Mouse (Mus musculus): ENCODE measurements around the gene Lrba. TPM values are rescaled to one million over a fixed set of nuclear protein-coding genes. Genes with fewer than 3 reads are reported as not detected.

Lrba gene
- polyA plus RNA-seq, 1 experiment from 2014 or later: 7.0 TPM

DNA sequence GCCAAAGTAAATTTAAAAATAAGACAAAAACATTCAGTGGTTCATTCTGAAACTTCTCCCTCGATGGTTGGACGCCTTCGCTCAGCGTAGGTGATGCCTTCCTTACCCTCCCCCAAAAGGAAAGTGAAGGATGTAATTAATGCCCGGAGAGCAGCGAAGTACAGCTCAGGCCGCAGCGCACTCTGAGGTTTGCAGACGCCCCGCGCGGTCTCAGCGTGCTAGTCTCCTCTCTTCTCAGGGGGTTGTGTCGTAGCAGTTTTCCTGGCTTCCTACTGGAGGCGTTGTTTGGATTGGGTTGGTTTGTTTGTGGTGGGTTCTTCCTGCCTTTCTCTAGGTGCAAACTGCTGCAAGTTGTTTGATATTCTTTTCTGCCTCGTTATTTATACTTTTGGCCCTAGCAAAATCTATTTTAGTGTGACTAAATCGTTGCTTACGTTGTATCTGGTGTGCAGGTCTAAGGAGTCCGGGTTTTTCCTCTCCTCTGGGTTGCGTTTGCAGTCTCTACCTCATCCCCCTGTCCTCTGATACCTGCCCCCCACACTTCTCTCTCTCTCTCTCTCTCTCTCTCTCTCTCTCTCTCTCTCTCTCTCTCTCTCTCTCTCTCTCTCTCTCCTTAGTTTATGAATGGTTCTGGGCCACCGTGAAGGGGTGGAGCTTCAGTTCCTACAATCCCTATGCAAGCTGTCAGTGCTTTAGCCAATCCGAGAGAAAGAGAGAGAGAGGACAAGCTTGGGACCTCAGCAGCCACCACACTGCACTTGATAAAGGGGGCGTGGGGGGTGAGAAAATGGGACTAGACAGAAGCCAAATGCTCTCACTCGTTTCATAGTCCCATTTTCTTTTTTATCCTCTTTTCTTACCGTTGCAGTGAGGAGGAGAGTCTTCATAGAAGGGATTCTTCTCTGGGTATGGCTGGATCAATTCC is 323.9 kb downstream of the Lrba start, which contains the start of gene Mab21l2:
Gene Mab21l2, minus strand, starts transcription at position 539 of the 925 bp plus-strand sequence.
- Histone ChIP-seq H3K9ac (replicated peaks) (peak within 1 kb of the TSS; percentile 96), H3K4me3 (replicated peaks) (peak within 1 kb of the TSS; percentile 75), H3K27ac (peak within 1 kb of the TSS; percentile 96), H3K27me3 (peaks cover 34% of the 10 kb centered on the region), H3K9me3 (no peaks in the 10 kb centered on the region), H3K4me2 (replicated peaks) (peak within 1 kb of the TSS; percentile 74), H3K36me3 (no peaks in the 10 kb centered on the region), H3K4me1 (replicated peaks) (peaks cover 40% of the 10 kb centered on the region)
- ATAC-seq: peak; percentile 91
- WGBS: under 1% methylated on average over 25 of the region's 25 CpGs

DNA sequence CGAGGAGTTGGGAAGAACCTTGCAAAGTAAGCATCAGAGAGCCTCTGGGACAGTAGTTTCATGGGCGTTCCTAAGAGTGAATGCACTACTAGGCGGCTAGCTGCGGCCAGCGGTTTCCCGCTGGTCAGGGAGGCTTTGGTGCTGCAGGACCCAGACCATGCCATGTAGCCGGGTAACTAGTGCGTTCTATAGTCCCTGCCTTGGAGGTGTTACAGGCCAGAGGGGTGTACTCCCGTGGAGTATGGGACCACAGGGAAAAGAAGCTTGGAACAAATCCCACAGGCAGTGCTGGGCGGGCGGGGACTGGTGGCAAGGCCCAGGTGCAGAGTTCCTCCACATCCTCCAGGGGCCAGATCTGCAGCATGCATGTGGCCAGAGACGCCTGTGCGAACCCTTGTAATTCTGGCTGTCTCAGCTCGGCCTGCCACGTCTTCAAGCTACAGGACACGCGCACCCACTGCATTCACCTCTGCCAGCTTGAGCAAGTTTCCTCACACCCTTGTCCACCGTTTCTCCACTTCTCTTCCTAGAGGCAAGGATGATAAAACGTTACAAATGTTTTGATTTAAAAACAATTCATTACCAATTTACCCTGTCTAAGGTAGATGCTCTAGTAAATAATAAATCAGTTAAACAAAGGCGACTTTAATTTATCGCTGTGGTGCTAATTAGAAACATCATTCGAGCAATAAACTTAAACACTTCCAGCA is 326.0 kb downstream of the Lrba start:
- 2% methylated on average over 22 of the region's 22 CpGs for WGBS
- peaks cover 42% of the 10 kb centered on the region for H3K4me1 ChIP-seq (replicated peaks)
- H3K36me3 ChIP-seq: no peaks in the 10 kb centered on the region
- H3K9me3 ChIP-seq: no peaks in the 10 kb centered on the region
- ATAC-seq: peak; percentile 49
- H3K9ac ChIP-seq (replicated peaks): peak overlapping the region; percentile 67
- H3K4me3 ChIP-seq (replicated peaks): peak overlapping the region; percentile 38
- H3K27me3 ChIP-seq: peaks cover 42% of the 10 kb centered on the region
- H3K4me2 ChIP-seq (replicated peaks): peak overlapping the region; percentile 59
- H3K27ac ChIP-seq: peak overlapping the region; percentile 91

DNA sequence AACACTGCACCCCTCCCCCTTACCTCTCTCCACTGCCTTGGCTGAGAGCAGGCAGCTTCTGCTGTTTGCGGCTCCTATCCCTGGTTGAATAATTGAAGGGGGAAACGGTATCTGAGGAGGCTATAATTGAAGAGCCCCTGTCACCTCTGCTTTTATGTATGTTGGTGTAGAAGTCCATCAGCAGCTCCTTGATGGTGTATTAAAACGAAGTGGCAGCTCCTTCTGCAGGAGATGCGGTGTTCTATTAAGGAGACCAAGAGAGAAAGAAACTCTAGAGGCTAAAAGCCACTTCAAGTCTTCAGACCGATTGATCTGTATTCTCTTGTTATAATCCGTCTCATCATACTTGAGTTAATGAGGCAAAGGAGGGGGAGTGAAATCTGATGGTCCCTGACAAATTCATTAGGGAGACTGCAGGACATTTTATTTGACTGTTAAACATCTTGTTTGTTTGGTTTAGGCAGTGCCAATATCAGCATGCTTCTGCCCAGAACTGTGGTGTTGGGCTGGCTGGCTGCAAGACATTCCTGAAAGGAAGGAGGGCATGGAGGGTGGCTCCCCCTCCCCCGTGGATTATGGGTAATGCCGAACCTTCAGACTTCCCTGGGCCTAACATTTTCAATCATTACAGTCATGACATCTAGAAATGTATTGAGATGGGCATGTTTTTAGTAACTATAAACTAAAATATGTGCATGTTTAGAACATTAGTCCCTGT is 326.7 kb downstream of the Lrba start:
- Histone ChIP-seq H3K27ac (peak overlapping the region; percentile 91), H3K4me2 (replicated peaks) (peak overlapping the region; percentile 59), H3K9ac (replicated peaks) (peak overlapping the region; percentile 67), H3K4me1 (replicated peaks) (peaks cover 40% of the 10 kb centered on the region), H3K36me3 (no peaks in the 10 kb centered on the region), H3K4me3 (replicated peaks) (peak overlapping the region; percentile 38), H3K9me3 (no peaks in the 10 kb centered on the region), H3K27me3 (peaks cover 46% of the 10 kb centered on the region)
- WGBS: 4% methylated on average over 8 of the region's 8 CpGs
- ATAC-seq: peak; percentile 56; the same call in 1 of the 2 replicates

DNA sequence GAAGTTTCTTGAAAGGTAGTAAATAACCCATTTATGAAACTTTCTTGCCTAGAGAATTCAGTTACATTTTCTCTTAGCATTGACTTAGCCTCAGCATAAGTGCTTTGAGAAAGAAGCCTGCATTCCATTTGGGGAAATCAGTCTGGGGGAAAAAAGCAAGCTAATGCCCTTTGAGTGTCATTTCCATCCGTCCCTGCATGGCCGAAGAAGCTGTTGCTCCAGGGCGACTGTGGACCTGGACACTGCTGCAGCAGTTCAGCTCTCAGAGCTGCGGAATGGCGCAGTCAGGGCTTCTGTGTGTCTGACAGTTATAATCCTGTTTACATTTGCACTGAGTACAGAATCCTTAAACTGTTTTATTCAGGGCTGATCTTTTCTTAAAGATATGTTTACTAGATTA is 327.7 kb downstream of the Lrba start:
- H3K27me3 ChIP-seq: peaks cover 55% of the 10 kb centered on the region
- H3K9ac ChIP-seq (replicated peaks): peak overlapping the region; percentile 53
- 13% methylated on average over 5 of the region's 5 CpGs for WGBS
- ATAC-seq: no peak
- H3K4me3 ChIP-seq (replicated peaks): peak overlapping the region; percentile 22
- H3K36me3 ChIP-seq: no peaks in the 10 kb centered on the region
- H3K4me1 ChIP-seq (replicated peaks): peaks cover 37% of the 10 kb centered on the region
- H3K9me3 ChIP-seq: no peaks in the 10 kb centered on the region
- peak overlapping the region; percentile 44 for H3K4me2 ChIP-seq (replicated peaks)
- peak overlapping the region; percentile 74 for H3K27ac ChIP-seq

DNA sequence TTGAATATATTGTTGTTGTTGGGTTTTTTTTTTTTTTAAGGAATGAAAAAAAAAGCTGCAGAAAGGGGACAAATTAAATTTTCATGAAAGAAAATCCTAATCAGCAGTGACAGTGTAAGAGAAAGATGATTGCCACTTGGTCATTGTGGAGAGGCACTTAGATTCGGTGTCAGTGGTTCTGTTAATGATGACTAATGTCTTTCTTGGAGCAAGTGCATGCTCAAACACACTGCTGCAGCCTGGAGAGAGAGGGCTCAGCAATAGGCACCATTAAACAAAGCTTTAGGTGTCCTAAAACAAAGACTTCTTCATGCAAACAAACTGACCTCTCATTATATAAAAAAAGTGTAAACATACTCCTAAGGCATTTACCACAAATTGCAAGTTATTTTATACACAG is 334.5 kb downstream of the Lrba start:
- no peak overlapping the region for H3K9ac ChIP-seq (replicated peaks)
- peaks cover 31% of the 10 kb centered on the region for H3K27me3 ChIP-seq
- ATAC-seq: no peak
- H3K27ac ChIP-seq: peak overlapping the region; percentile 51; the same call in 1 of the 2 replicates
- no peak overlapping the region for H3K4me3 ChIP-seq (replicated peaks)
- H3K36me3 ChIP-seq: no peaks in the 10 kb centered on the region
- H3K9me3 ChIP-seq: no peaks in the 10 kb centered on the region
- peaks cover 28% of the 10 kb centered on the region for H3K4me1 ChIP-seq (replicated peaks)
- no peak overlapping the region for H3K4me2 ChIP-seq (replicated peaks)
- WGBS: 17% methylated on average over 1 of the region's 1 CpGs

DNA sequence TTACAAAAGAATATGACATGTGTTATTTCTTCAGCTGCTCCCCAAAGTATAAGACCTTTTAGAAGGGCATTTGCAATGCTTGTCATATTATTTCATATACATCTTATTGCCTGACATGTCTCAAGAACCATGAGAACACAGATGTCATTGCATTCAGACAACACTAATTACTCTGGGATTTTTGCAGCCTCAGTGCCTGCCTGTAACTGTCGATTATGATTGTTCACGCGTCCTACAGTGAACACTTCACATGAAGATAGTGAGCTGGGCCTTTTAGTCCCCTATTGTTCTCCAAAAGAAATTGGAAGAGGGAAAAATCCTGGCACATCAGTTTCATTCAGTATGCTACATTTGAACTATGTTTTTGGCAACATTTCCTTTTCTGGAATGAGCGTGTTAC is 335.2 kb downstream of the Lrba start:
- 40% methylated on average over 4 of the region's 4 CpGs for WGBS
- Histone ChIP-seq H3K9me3 (no peaks in the 10 kb centered on the region), H3K4me2 (replicated peaks) (no peak overlapping the region), H3K4me1 (replicated peaks) (peaks cover 28% of the 10 kb centered on the region), H3K9ac (replicated peaks) (no peak overlapping the region), H3K27me3 (peaks cover 28% of the 10 kb centered on the region), H3K27ac (peak overlapping the region; percentile 59), H3K4me3 (replicated peaks) (no peak overlapping the region), H3K36me3 (no peaks in the 10 kb centered on the region)
- peak; percentile 77 for ATAC-seq

DNA sequence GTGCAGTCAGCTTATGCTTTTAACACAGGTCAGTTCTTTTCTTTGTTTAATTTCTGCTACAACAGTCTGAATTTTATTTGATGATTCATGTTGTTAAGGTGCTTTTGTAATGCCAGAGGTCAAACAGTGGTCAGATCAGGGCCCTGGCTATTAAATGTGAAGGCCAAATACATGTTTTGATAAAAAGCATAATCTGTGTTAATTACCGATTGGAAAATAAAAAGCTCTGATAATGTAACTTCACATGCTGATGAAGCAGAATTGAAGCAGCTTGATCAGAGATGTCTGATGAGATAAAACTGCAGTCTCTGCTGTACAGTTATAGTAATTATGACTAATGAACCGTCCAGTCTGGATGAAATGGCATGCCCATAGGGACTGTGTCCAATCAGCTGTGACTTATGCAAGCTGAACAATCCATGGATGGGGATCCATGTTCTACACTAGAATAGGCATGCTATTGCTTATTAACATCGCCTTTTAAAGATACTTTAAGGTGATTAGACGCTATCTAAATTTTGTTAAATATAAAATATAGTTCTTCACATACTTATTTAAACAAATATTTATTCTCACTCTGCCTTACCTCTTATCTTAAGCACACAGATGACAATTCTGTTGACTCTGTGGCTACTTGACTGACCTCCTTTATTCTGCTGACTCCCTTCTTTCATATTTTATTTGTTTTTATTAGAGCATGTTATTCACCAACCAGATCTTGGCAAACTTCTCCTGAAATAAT is 336.0 kb downstream of the Lrba start:
- peak overlapping the region; percentile 59 for H3K27ac ChIP-seq
- no peaks in the 10 kb centered on the region for H3K9me3 ChIP-seq
- H3K9ac ChIP-seq (replicated peaks): no peak overlapping the region
- H3K4me1 ChIP-seq (replicated peaks): peaks cover 25% of the 10 kb centered on the region
- ATAC-seq: 0 out of 2 replicates have a peak, but pooled peaks have one; percentile 68
- no peak overlapping the region for H3K4me2 ChIP-seq (replicated peaks)
- H3K36me3 ChIP-seq: no peaks in the 10 kb centered on the region
- 65% methylated on average over 4 of the region's 4 CpGs for WGBS
- H3K4me3 ChIP-seq (replicated peaks): no peak overlapping the region
- peaks cover 25% of the 10 kb centered on the region for H3K27me3 ChIP-seq

DNA sequence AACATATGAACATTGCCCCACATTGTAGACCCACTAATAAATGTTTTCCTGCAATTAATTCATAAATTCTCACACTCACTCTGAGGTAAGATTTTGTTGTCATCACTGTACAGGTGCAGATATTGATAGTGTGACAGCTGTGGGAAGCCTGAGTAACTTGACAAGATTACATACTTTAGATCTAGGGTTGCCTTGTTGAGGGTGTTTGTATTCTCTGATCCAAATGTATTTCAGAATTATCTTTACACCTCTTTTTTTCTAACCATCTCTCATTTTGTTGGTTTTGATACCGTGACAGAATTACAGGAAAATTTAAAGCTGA is 336.5 kb downstream of the Lrba start:
- Histone ChIP-seq H3K4me1 (replicated peaks) (peaks cover 25% of the 10 kb centered on the region), H3K27me3 (peaks cover 26% of the 10 kb centered on the region), H3K4me2 (replicated peaks) (no peak overlapping the region), H3K27ac (no peak overlapping the region), H3K4me3 (replicated peaks) (no peak overlapping the region), H3K9ac (replicated peaks) (no peak overlapping the region), H3K9me3 (no peaks in the 10 kb centered on the region), H3K36me3 (no peaks in the 10 kb centered on the region)
- 95% methylated on average over 1 of the region's 1 CpGs for WGBS
- no peak for ATAC-seq

DNA sequence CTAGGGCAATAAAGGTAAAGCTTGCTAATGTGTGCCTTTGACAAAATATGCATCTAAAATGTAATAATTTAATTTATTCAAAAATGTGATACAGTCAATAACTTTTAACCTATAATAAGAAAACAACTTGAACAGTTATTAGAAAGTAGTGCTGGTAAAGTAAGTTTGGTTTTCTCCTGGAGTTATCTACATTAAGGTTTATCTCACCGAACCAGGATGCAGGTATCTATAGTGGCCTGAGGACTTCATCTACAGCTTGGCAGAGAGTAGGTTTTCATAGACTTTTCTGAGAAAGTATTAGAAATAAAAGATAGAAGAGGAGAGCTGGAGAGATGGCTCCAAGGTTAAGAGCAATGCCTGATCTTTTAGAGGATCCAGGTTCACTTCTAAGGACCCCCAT is 336.9 kb downstream of the Lrba start:
- no peak overlapping the region for H3K4me2 ChIP-seq (replicated peaks)
- 95% methylated on average over 1 of the region's 1 CpGs for WGBS
- no peak overlapping the region for H3K9ac ChIP-seq (replicated peaks)
- no peak overlapping the region for H3K4me3 ChIP-seq (replicated peaks)
- ATAC-seq: no peak
- H3K36me3 ChIP-seq: no peaks in the 10 kb centered on the region
- H3K9me3 ChIP-seq: no peaks in the 10 kb centered on the region
- H3K4me1 ChIP-seq (replicated peaks): peaks cover 23% of the 10 kb centered on the region
- no peak overlapping the region for H3K27ac ChIP-seq
- peaks cover 26% of the 10 kb centered on the region for H3K27me3 ChIP-seq

DNA sequence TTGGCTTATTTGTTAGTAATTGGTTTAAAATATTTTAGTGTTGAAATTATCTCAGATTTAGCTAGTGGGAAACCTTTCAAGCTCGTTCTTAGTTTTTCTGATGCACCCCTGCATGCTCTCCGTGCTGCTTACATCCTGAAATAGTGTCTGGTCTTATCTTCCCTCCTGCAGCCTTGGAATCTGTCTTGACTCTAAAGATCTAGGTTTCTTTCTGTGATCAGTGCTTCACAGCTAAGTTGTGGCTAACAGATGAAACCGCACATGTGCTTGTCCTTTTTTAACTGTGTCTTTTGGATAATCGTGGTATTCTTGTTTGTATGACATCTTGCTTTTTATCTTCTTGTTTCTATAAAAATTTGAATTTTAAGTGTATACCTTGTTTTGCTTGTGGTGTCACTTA is 342.8 kb downstream of the Lrba start:
- H3K27me3 ChIP-seq: peaks cover 33% of the 10 kb centered on the region
- no peak overlapping the region for H3K9ac ChIP-seq (replicated peaks)
- WGBS: 66% methylated on average over 4 of the region's 4 CpGs
- H3K4me2 ChIP-seq (replicated peaks): no peak overlapping the region
- no peaks in the 10 kb centered on the region for H3K9me3 ChIP-seq
- no peaks in the 10 kb centered on the region for H3K4me1 ChIP-seq (replicated peaks)
- no peak overlapping the region for H3K27ac ChIP-seq
- ATAC-seq: no peak
- H3K4me3 ChIP-seq (replicated peaks): no peak overlapping the region
- no peaks in the 10 kb centered on the region for H3K36me3 ChIP-seq

DNA sequence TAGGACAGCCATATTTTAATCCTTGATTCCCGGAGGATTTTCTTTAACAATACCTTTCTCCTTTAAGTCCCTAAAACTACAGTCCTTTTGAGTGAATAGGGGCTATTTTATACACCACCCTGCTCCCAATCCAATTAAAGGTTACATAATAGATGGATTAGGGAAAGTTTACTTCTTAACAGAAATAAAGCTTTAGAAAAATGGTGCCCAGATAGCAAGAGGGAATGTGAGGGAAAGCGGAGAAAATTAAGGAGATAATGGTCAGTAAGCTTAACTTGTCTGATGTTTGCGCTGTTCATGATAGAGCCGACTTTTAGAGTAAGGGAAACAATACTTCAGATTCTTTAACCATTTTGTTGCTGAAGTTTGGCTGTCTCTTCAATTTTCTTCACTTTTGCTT is 347.0 kb downstream of the Lrba start:
- Histone ChIP-seq H3K27ac (no peak overlapping the region; the same call in 1 of the 2 replicates), H3K9ac (replicated peaks) (no peak overlapping the region), H3K27me3 (peaks cover 32% of the 10 kb centered on the region), H3K36me3 (no peaks in the 10 kb centered on the region), H3K4me2 (replicated peaks) (no peak overlapping the region), H3K4me3 (replicated peaks) (no peak overlapping the region), H3K9me3 (no peaks in the 10 kb centered on the region), H3K4me1 (replicated peaks) (0 out of 2 replicates have a peak, but pooled peaks cover 2% of the 10 kb centered on the region)
- no peak for ATAC-seq
- 7% methylated on average over 4 of the region's 4 CpGs for whole genome bisulfite sequencing
